Mouse (Mus musculus) limb, embryonic 15.5 days (tissue): ENCODE measurements around the gene Arrb1. TPM values are rescaled to one million over a fixed set of nuclear protein-coding genes. Genes with fewer than 3 reads are reported as not detected.
A peak's percentile ranks its signal among the peaks of the same experiment; 100 is the strongest.

Experiments
- ATAC-seq: fragments of 200-750 bp; cut with Nextera tagmentation; 2 replicates; pipeline ENCODE4 v1.8.0; 2017; ENCODE audit warnings: low read depth, moderate TSS enrichment; ENCODE audit not compliant: insufficient number of reproducible peaks, low FRiP score, low TSS enrichment
- H3K27ac ChIP-seq: fragments of 300-500 bp; sonication (generic); 2 replicates; pipeline ENCODE4 v1.5.1; 2015; ENCODE audit warnings: moderate library complexity, mild to moderate bottlenecking, inconsistent platforms
- H3K27me3 ChIP-seq: fragments of 300-500 bp; sonication (generic); 2 replicates; pipeline ENCODE4 v1.6.1; 2015; ENCODE audit warnings: inconsistent platforms
- H3K36me3 ChIP-seq: fragments of 300-500 bp; sonication (generic); 2 replicates; pipeline ENCODE4 v1.6.1; 2015; ENCODE audit warnings: inconsistent platforms
- H3K4me1 ChIP-seq: fragments of 300-500 bp; sonication (generic); 2 replicates; pipeline ENCODE4 v1.6.1; 2015; ENCODE audit warnings: inconsistent platforms
- H3K4me2 ChIP-seq: fragments of 300-500 bp; sonication (generic); 2 replicates; pipeline ENCODE4 v1.6.1; 2015; ENCODE audit warnings: mild to moderate bottlenecking, inconsistent platforms
- H3K4me3 ChIP-seq: fragments of 300-500 bp; sonication (generic); 2 replicates; pipeline ENCODE4 v1.5.1; 2015; ENCODE audit warnings: mild to moderate bottlenecking, inconsistent platforms
- H3K9ac ChIP-seq: fragments of 300-500 bp; sonication (generic); 2 replicates; pipeline ENCODE4 v1.6.1; 2015; ENCODE audit warnings: inconsistent platforms
- H3K9me3 ChIP-seq: fragments of 300-500 bp; sonication (generic); 2 replicates; pipeline ENCODE4 v1.6.1; 2016; ENCODE audit warnings: inconsistent platforms
- WGBS: fragments of 180-500 bp; shearing (Covaris S2); methylation state at CpG from one replicate; pipeline ENCODE4 v1.1.7; 2015; 5-methylcytosine and 5-hydroxymethylcytosine counted together
- polyA plus RNA-seq: library from polyadenylated mRNA; unstranded; fragments of >200 nt; fragmentation: Nextera tagmentation; extraction: Ambion mirVana; gene quantifications from 2 replicates; pipeline ENCODE4 v1.2.1, GENCODE M21; 2015

The Arrb1 gene
- polyA plus RNA-seq, 1 experiment from 2014 or later = 7.4 TPM

DNA sequence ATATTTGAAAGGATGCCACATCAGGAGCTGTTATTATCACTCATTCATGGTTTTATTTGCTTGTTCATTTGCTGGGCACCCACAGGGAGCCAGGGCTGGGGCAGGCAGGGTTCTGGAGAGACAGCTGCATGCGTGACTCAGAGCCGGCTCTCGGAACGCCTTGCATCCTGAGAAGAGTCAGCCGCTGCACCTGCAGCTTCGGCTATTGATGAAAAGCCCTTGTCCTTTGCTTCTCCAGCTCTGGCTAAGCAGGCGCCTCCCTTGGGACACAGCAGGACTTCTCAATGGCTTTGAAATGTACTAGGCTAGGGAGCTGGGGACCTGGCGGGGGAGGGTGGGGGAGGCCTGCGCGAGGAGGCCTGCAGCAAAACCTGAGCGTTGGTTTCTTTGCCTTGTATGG lies 23.8 kb downstream of the Arrb1 start:
- Histone ChIP-seq H3K4me1 (peaks cover 20% of the 10 kb centered on the region), H3K36me3 (no peaks in the 10 kb centered on the region), H3K4me3 (no peak overlapping the region), H3K4me2 (no peak overlapping the region), H3K9ac (no peak overlapping the region), H3K27ac (no peak overlapping the region), H3K9me3 (no peaks in the 10 kb centered on the region), H3K27me3 (no peaks in the 10 kb centered on the region)
- WGBS = 37% methylated on average over 11 of the region's 11 CpGs
- ATAC-seq = no peak

DNA sequence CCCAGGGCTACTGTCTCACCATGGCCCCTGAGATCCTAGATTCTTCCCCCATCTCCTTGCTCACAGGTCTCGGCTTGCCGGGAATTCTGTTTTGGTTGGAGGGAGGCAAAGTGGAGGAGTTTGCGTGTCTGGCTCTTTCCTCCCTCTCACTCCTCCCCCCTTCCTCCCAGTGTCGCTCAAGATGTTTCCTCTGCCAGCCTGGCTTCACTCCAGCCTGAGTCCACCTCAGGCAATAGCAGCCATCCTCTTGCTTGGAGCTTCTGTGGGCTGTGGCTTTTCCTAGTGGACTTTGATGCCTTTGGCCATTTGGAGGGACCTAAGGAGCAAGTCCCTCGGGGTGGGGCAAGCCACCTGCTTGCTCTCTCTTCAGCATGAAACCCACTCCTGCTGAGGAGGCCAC lies 27.2 kb downstream of the Arrb1 start:
- H3K9me3 ChIP-seq = no peaks in the 10 kb centered on the region
- no peak overlapping the region for H3K4me2 ChIP-seq
- no peak overlapping the region for H3K4me3 ChIP-seq
- 20% methylated on average over 5 of the region's 5 CpGs for WGBS
- no peaks in the 10 kb centered on the region for H3K36me3 ChIP-seq
- peaks cover 22% of the 10 kb centered on the region for H3K4me1 ChIP-seq
- H3K9ac ChIP-seq = no peak overlapping the region
- no peak overlapping the region for H3K27ac ChIP-seq
- ATAC-seq = peak; percentile 35; the same call in 1 of the 2 replicates
- no peaks in the 10 kb centered on the region for H3K27me3 ChIP-seq

DNA sequence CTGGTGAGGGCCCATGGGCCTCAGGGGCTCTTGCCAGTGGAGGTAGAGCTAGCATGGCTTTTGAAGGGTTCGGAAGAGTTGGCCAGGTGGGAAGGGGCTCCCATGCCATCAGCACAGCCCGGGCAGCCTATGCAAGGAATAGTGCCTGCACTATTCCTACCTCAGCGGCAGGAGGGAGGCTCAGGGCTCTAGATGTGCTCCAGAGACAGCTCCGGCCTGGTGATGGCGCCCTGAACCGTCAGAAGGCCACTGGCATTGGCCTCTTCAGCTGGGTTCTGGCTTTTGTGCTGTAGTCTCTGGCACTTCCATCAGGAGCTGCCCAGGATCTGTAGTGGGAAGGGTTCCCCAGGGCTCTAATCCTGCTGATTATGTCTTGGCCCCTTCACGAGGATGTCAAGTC lies 28.0 kb downstream of the Arrb1 start:
- Histone ChIP-seq H3K27ac (no peak overlapping the region), H3K4me3 (no peak overlapping the region), H3K9ac (no peak overlapping the region), H3K27me3 (no peaks in the 10 kb centered on the region), H3K36me3 (no peaks in the 10 kb centered on the region), H3K9me3 (no peaks in the 10 kb centered on the region), H3K4me2 (no peak overlapping the region), H3K4me1 (peaks cover 22% of the 10 kb centered on the region)
- no peak for ATAC-seq
- 56% methylated on average over 7 of the region's 7 CpGs for WGBS

DNA sequence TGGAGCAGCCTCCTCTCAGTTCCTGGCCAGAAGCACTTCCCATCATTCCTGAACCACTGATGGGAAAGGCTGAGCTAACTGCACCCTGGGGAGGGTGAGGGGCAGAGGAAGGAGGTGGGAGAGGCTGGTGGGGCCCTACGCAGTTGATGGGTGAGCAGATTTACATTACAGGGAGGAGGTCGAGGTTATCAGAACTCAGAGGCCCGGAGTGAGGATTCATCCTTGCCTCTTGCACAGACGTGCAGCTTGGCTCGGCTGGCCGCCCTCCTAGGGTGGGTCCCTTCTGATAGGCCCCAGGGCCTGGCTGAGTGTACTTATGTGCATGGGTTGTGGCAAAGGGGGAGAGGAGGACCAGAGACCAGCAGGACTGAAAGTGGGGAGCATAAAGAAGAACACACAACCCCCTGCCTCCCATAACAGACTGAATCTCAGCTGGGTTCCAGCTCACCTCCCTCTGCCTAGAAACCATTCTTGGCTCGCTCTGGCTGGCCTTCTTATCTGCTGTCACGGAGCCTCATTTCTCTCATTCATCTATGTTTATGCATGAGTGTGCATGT lies 30.1 kb downstream of the Arrb1 start:
- H3K36me3 ChIP-seq = no peaks in the 10 kb centered on the region
- ATAC-seq = no peak
- 43% methylated on average over 8 of the region's 8 CpGs for WGBS
- H3K27me3 ChIP-seq = no peaks in the 10 kb centered on the region
- H3K4me2 ChIP-seq = no peak overlapping the region
- H3K4me1 ChIP-seq = peaks cover 31% of the 10 kb centered on the region
- no peak overlapping the region for H3K9ac ChIP-seq
- no peak overlapping the region for H3K27ac ChIP-seq
- H3K4me3 ChIP-seq = no peak overlapping the region
- H3K9me3 ChIP-seq = no peaks in the 10 kb centered on the region

DNA sequence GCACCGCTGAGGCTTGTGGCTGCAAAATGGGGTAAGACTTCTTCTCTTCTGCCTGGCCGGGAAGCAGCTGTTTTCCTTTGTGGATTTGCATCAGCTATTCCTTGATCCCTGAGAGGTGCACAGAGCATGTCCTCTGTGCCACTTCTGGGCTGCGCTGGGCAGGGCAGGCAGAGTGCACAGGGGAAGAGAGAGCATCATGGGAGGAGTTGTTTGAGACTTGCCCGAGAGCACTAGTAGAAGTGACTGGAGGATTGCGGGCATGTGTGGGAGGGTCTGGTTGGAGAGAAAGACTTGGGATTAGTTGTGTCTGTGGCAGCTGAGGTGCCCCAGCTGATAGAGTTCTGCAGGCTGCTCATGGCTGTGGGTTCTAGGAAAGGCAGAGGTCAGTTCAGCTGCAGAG lies 35.4 kb downstream of the Arrb1 start:
- Histone ChIP-seq H3K27ac (no peak overlapping the region), H3K4me1 (peaks cover 18% of the 10 kb centered on the region), H3K9me3 (no peaks in the 10 kb centered on the region), H3K36me3 (no peaks in the 10 kb centered on the region), H3K9ac (no peak overlapping the region), H3K4me3 (no peak overlapping the region), H3K27me3 (no peaks in the 10 kb centered on the region), H3K4me2 (no peak overlapping the region)
- ATAC-seq = no peak
- WGBS = 53% methylated on average over 5 of the region's 5 CpGs

DNA sequence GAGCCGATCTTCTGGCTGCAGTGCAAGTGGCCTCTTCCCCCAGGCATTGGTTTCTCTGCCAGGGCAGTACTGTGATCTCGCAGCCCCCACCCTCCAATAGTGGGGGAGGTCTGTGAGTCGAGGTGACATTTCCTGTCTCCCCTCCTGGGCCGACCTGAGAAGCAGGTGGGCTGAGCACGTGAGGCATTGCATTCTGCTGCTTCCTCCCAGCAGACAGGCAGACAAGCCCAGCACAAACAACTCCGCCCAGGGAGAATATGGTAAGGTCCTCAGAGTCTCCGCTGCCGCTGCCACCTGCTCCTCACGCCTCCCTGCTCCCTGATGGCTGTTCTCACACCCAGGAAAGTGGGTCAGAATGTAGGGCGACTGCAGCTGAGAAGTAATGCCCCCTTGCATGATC lies 37.7 kb downstream of the Arrb1 start:
- H3K36me3 ChIP-seq = no peaks in the 10 kb centered on the region
- no peak overlapping the region for H3K4me2 ChIP-seq
- WGBS = 25% methylated on average over 10 of the region's 10 CpGs
- no peaks in the 10 kb centered on the region for H3K9me3 ChIP-seq
- H3K4me1 ChIP-seq = peaks cover 18% of the 10 kb centered on the region
- no peak overlapping the region for H3K4me3 ChIP-seq
- no peak overlapping the region for H3K27ac ChIP-seq
- ATAC-seq = no peak
- no peak overlapping the region for H3K9ac ChIP-seq
- no peaks in the 10 kb centered on the region for H3K27me3 ChIP-seq

DNA sequence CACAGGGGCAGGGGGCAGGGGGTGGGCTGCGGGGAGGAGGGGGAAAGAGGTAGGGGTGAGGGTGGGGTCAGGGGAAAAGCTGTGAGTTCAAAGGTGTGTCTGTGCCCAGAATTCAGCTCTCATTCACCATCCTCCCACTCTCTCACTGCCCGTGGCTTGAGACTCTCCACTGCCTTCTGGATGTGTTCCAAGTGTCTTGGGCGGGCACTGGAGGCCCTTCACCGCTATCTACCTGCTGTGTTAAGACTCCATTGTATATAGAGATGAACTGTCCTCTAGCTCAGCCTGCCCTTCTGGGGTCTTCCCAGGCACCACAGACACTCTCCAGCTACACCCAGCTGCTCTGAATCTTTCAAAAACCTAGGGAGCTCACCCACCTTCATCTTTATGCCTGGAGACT lies 38.1 kb downstream of the Arrb1 start:
- Histone ChIP-seq H3K36me3 (no peaks in the 10 kb centered on the region), H3K4me3 (no peak overlapping the region), H3K4me2 (no peak overlapping the region), H3K9me3 (no peaks in the 10 kb centered on the region), H3K4me1 (peaks cover 18% of the 10 kb centered on the region), H3K9ac (no peak overlapping the region), H3K27ac (no peak overlapping the region), H3K27me3 (no peaks in the 10 kb centered on the region)
- no peak for ATAC-seq
- WGBS = 42% methylated on average over 4 of the region's 4 CpGs

DNA sequence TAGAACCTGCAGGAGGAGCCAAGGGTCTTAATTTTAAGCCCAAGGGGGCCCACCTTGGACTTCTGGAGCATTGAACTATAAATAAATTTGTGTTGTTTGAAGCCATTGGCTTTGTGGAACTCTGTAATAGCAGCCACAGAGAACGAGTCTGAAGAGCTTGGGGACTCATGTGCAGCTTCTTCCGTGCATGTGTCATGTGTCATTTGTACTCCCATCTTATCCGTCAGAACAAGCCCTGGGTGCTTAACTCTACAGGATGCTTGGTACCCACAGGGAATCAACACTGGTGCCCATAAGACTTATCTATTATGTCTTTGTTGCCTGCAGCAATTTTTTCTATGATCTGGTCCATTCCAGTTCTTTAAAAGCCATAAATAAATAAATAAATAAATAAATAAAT lies 43.0 kb downstream of the Arrb1 start:
- H3K4me2 ChIP-seq = no peak overlapping the region
- H3K9ac ChIP-seq = no peak overlapping the region
- WGBS = 77% methylated on average over 3 of the region's 3 CpGs
- H3K27ac ChIP-seq = no peak overlapping the region
- H3K4me1 ChIP-seq = peaks cover 10% of the 10 kb centered on the region
- no peak overlapping the region for H3K4me3 ChIP-seq
- no peaks in the 10 kb centered on the region for H3K27me3 ChIP-seq
- no peak for ATAC-seq
- H3K36me3 ChIP-seq = no peaks in the 10 kb centered on the region
- H3K9me3 ChIP-seq = no peaks in the 10 kb centered on the region

DNA sequence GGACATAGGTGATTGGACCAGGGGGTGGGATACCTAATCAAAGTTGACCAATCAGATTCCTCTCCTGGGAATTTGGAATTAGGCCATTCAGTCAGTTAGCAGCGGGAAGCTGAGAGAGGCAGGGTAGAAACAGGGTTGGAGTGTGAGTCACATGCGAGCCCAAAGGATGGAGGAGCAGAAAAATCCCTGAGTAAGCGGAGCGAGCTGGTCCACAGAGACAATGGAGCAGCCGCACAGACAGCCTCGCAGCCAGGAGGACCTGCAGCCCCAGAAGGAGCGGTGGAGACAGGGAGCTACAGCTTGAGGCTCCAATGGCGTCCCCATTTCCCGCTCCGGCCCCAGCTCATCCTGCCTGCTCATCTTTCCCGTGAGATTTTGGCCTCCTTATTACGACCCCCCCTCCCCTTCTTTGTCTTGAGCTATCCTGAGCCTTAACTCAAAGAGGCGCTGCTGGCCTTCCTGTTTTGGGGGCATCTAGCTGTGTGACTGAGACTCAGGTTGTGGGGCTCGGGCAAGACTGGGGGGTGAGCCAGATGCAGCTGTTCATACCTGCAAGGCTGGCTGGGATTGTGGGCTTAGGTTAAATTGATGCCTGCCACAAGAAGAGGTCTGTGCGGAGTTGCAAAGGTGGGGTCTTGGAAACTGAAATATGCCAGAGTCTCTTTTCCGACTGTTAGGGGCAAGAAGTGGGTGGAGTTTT lies 44.4 kb downstream of the Arrb1 start:
- H3K4me2 ChIP-seq = 0 out of 2 replicates have a peak overlapping the region, but pooled peaks have one; percentile 10
- peaks cover 8% of the 10 kb centered on the region for H3K4me1 ChIP-seq
- no peak for ATAC-seq
- H3K9me3 ChIP-seq = no peaks in the 10 kb centered on the region
- H3K27me3 ChIP-seq = no peaks in the 10 kb centered on the region
- H3K9ac ChIP-seq = no peak overlapping the region
- H3K27ac ChIP-seq = no peak overlapping the region
- H3K4me3 ChIP-seq = no peak overlapping the region
- WGBS = 17% methylated on average over 16 of the region's 16 CpGs
- H3K36me3 ChIP-seq = peaks cover 9% of the 10 kb centered on the region; the same call in 1 of the 2 replicates

DNA sequence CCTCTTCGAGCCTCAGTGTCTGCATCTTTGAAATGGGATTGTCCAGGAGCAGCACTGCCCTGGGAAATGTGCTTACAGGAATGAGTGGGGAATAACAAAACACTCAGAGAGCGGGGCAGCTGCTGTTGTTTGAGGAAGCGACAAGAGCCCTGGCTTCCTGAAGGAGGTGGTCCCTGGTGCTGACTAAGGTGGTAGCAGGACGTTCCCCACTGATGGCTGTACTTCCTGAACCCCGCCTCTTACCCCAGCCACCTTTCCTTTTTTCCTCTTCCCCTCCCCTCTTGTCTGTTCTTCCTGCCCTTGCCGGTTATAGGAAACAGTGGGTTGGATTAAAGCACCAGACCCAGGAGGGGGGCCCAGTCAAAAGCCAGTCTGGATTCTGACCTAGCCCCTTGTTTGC lies 45.0 kb downstream of the Arrb1 start:
- Histone ChIP-seq H3K4me3 (no peak overlapping the region), H3K27me3 (no peaks in the 10 kb centered on the region), H3K9ac (no peak overlapping the region), H3K4me1 (peaks cover 8% of the 10 kb centered on the region), H3K27ac (no peak overlapping the region), H3K4me2 (no peak overlapping the region), H3K9me3 (no peaks in the 10 kb centered on the region), H3K36me3 (peaks cover 9% of the 10 kb centered on the region; the same call in 1 of the 2 replicates)
- 35% methylated on average over 6 of the region's 6 CpGs for WGBS
- ATAC-seq = no peak

DNA sequence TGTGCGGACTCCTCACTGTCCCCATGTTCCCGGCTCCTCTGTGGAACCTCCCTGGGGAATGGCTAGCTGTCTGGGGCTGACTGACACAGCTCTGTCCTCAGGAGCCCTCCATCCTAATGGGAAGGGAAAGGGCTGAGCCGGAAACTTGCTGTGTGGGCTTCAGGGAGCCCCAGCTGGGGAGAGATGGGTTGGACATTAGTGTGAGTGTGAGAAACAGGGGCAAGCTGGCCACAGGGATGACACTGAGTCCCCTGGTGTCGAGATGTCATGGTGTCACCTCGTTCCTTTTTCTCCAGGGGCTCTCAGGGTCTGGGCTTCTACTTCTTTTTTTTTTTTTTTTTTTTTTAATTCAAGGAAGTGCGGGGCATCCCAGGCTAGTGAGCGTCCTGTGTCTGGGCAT lies 47.0 kb downstream of the Arrb1 start:
- WGBS = 71% methylated on average over 7 of the region's 7 CpGs
- H3K27me3 ChIP-seq = no peaks in the 10 kb centered on the region
- no peak overlapping the region for H3K9ac ChIP-seq
- no peak overlapping the region for H3K4me3 ChIP-seq
- H3K4me1 ChIP-seq = peaks cover 8% of the 10 kb centered on the region
- H3K27ac ChIP-seq = no peak overlapping the region
- H3K4me2 ChIP-seq = no peak overlapping the region
- H3K36me3 ChIP-seq = peaks cover 9% of the 10 kb centered on the region; the same call in 1 of the 2 replicates
- ATAC-seq = no peak
- no peaks in the 10 kb centered on the region for H3K9me3 ChIP-seq

DNA sequence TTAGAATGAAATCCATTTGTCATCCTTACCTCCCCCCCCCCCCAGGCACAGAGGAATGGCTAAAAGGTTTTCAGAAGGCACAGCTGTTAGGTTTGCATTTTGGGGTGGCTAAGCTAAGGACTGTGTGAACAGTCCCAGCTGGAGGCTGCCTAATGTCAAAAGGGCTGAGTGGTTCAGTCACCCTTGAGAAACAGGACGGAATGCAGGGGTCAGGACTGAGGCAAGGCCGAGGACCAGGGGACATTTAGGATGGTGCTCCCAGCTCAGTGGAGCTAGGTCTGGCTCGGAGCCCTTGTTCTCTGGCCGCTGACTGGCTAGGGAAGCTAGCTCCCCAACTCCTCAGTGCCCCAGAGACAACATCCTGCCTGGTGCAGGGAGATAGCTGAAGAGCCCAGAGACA lies 47.6 kb downstream of the Arrb1 start:
- 81% methylated on average over 4 of the region's 4 CpGs for WGBS
- H3K27ac ChIP-seq = no peak overlapping the region
- no peak for ATAC-seq

More for the DNA sequence above, 47.6 kb downstream of the Arrb1 start:
- H3K9ac ChIP-seq = no peak overlapping the region
- peaks cover 8% of the 10 kb centered on the region for H3K4me1 ChIP-seq
- no peaks in the 10 kb centered on the region for H3K9me3 ChIP-seq
- no peaks in the 10 kb centered on the region for H3K27me3 ChIP-seq
- H3K4me2 ChIP-seq = no peak overlapping the region
- peaks cover 9% of the 10 kb centered on the region; the same call in 1 of the 2 replicates for H3K36me3 ChIP-seq
- H3K4me3 ChIP-seq = no peak overlapping the region
